Mouse (Mus musculus): ENCODE data around the gene Toporsl. TPM values are rescaled to one million over a fixed set of nuclear protein-coding genes. Genes with fewer than 3 reads are reported as not detected.
A peak's percentile ranks its signal among the peaks of the same experiment; 100 is the strongest.

Gene Toporsl
- polyA plus RNA-seq (2015; fragmentation: Nextera tagmentation; extraction: Ambion mirVana): not detected in 2 replicates

DNA sequence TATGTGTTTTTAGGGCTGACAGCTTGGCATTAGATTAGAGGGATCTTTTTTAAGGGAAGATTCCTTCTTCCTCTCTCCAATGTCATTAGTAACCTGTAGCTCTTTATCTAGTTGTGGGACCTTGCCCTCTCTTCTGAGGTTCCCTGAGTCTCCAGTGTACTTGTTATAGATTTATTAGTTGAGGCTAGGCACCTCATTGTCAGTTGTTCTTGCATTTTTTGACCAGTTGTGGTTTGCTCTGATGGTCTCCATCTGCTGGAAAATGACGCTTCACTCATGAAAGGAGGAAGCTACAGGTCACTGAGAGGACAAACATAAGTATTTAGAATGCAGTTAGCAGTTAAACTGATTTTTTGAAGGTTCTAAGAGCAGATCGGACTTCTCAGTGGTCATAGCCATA is at the start of gene Toporsl:
Gene Toporsl (plus strand): TSS at position 348 of the 400 bp plus-strand sequence.
- no peak within 1 kb of the TSS for H3K27ac ChIP-seq (replicated peaks)
- WGBS: 90% methylated on average over 2 of the region's 2 CpGs
- no peaks in the 10 kb centered on the region for H3K27me3 ChIP-seq
- no peak within 1 kb of the TSS for H3K9ac ChIP-seq
- H3K36me3 ChIP-seq: no peaks in the 10 kb centered on the region
- H3K4me2 ChIP-seq: no peak within 1 kb of the TSS
- no peak within 1 kb of the TSS for H3K4me3 ChIP-seq
- ATAC-seq (ENCODE audit: low FRiP score, low read depth): no peak
- H3K4me1 ChIP-seq (replicated peaks): 0 out of 2 replicates have a peak, but pooled peaks cover 3% of the 10 kb centered on the region
- no peaks in the 10 kb centered on the region for H3K9me3 ChIP-seq

GRCm38 (mm10) chr4:52557672-52558071 is 38.4 kb upstream of the Toporsl start:
- no peak for ATAC-seq (ENCODE audit: low FRiP score, low read depth)
- no peak overlapping the region for H3K4me3 ChIP-seq
- no peak overlapping the region for H3K9ac ChIP-seq
- H3K27me3 ChIP-seq: no peaks in the 10 kb centered on the region
- WGBS: 77% methylated on average over 1 of the region's 1 CpGs
- no peaks in the 10 kb centered on the region for H3K4me1 ChIP-seq (replicated peaks)
- H3K36me3 ChIP-seq: no peaks in the 10 kb centered on the region
- H3K27ac ChIP-seq (replicated peaks): no peak overlapping the region
- H3K9me3 ChIP-seq: no peaks in the 10 kb centered on the region
- H3K4me2 ChIP-seq: no peak overlapping the region

DNA sequence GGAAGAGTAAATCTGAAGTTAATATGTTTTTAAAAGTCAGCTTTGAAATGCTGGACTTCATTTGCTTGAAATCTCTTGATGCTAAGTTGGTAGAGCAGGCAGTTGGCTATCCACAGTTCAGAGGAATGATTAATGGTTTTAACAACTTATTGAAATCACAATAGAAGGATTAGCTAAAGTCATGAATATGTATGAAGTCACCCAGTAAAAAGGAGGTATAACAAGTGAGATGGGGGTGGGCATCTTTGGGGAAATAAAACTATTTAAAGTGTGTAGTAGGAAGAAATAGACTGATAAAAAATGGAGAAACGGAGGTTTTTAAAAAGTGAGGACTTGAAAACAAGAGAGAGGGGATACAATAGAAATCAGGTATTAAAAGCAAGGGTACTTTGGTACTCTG is 38.0 kb upstream of the Toporsl start:
- Histone ChIP-seq H3K4me2 (no peak overlapping the region), H3K4me3 (no peak overlapping the region), H3K27ac (replicated peaks) (no peak overlapping the region), H3K4me1 (replicated peaks) (no peaks in the 10 kb centered on the region), H3K27me3 (no peaks in the 10 kb centered on the region), H3K9ac (no peak overlapping the region), H3K36me3 (no peaks in the 10 kb centered on the region), H3K9me3 (no peaks in the 10 kb centered on the region)
- ATAC-seq (ENCODE audit: low FRiP score, low read depth): no peak
- 23% methylated on average over 1 of the region's 1 CpGs for WGBS

GRCm38 (mm10) chr4:52563859-52564258 is 32.2 kb upstream of the Toporsl start:
- no peak overlapping the region for H3K4me3 ChIP-seq
- H3K27ac ChIP-seq (replicated peaks): no peak overlapping the region
- no peak for ATAC-seq (ENCODE audit: low FRiP score, low read depth)
- H3K4me2 ChIP-seq: no peak overlapping the region
- no peaks in the 10 kb centered on the region for H3K9me3 ChIP-seq
- no peaks in the 10 kb centered on the region for H3K4me1 ChIP-seq (replicated peaks)
- H3K9ac ChIP-seq: no peak overlapping the region
- no peaks in the 10 kb centered on the region for H3K36me3 ChIP-seq
- 81% methylated on average over 1 of the region's 1 CpGs for WGBS
- H3K27me3 ChIP-seq: no peaks in the 10 kb centered on the region

DNA sequence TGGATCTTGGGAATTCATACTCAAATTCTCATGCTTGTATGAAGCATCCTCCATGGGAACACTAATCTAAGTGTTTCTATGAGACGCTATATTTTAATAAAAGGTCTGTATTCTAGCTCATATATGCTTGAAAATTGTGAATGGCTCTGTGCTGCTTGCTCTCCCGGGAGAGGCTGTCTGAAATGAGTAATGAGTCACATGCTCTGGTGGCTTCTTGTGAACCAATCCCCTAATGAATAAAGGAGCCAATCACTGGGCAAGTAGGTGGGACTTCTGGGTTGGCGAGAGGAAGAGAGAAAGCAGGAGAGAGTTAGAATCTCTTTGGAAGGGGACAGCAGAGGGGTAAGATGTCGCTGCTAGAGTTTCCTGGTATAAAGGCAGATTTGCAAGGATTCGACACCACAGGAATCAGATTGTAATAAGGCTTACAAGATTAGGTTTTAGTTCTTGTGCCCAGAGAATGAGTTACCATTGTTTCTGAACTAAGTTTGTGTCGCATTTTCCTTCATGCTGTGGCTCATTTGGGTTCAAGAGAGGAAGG is 9.8 kb upstream of the Toporsl start:
- no peaks in the 10 kb centered on the region for H3K27me3 ChIP-seq
- ATAC-seq (ENCODE audit: low FRiP score, low read depth): no peak
- H3K36me3 ChIP-seq: no peaks in the 10 kb centered on the region
- WGBS: 69% methylated on average over 6 of the region's 6 CpGs
- H3K4me1 ChIP-seq (replicated peaks): no peaks in the 10 kb centered on the region
- H3K27ac ChIP-seq (replicated peaks): no peak overlapping the region
- no peak overlapping the region for H3K4me3 ChIP-seq
- no peak overlapping the region for H3K4me2 ChIP-seq
- no peak overlapping the region for H3K9ac ChIP-seq
- no peaks in the 10 kb centered on the region for H3K9me3 ChIP-seq

- H3K4me2 ChIP-seq: no peak overlapping the region
- 50% methylated on average over 4 of the region's 4 CpGs for WGBS
- H3K4me1 ChIP-seq (replicated peaks): 0 out of 2 replicates have a peak, but pooled peaks cover 3% of the 10 kb centered on the region
- no peaks in the 10 kb centered on the region for H3K27me3 ChIP-seq
- no peaks in the 10 kb centered on the region for H3K9me3 ChIP-seq
- ATAC-seq (ENCODE audit: low FRiP score, low read depth): peak; percentile 59; the same call in 1 of the 2 replicates
- no peak overlapping the region for H3K27ac ChIP-seq (replicated peaks)
- no peaks in the 10 kb centered on the region for H3K36me3 ChIP-seq
- no peak overlapping the region for H3K4me3 ChIP-seq
- H3K9ac ChIP-seq: no peak overlapping the region
Observed at GRCm38 (mm10) chr4:52593821-52594356, 2.2 kb upstream of the Toporsl start.

DNA sequence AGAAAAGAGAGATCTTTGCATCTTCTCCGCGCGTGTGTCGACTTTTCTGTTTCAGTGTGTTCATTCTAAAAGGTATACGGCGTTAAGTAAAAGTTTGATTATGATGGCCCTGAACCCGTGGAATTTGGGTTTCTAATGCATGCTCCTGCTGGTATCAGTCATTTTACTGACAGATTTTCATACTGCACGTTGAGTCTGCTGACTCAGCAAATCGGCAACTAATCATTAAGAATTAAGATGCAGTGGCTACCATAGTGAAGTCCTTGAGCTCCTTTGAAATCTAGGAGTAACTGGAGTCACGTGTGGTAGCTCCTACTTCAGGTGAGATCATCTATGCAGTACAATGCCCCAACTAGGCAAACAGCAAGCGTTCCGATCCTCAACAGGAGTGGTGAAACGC is 1.4 kb upstream of the Toporsl start:
- no peaks in the 10 kb centered on the region for H3K9me3 ChIP-seq
- 92% methylated on average over 13 of the region's 13 CpGs for WGBS
- H3K27ac ChIP-seq (replicated peaks): no peak overlapping the region
- no peak overlapping the region for H3K4me2 ChIP-seq
- no peaks in the 10 kb centered on the region for H3K27me3 ChIP-seq
- H3K4me1 ChIP-seq (replicated peaks): 0 out of 2 replicates have a peak, but pooled peaks cover 3% of the 10 kb centered on the region
- H3K36me3 ChIP-seq: no peaks in the 10 kb centered on the region
- no peak overlapping the region for H3K4me3 ChIP-seq
- ATAC-seq (ENCODE audit: low FRiP score, low read depth): no peak
- no peak overlapping the region for H3K9ac ChIP-seq

DNA sequence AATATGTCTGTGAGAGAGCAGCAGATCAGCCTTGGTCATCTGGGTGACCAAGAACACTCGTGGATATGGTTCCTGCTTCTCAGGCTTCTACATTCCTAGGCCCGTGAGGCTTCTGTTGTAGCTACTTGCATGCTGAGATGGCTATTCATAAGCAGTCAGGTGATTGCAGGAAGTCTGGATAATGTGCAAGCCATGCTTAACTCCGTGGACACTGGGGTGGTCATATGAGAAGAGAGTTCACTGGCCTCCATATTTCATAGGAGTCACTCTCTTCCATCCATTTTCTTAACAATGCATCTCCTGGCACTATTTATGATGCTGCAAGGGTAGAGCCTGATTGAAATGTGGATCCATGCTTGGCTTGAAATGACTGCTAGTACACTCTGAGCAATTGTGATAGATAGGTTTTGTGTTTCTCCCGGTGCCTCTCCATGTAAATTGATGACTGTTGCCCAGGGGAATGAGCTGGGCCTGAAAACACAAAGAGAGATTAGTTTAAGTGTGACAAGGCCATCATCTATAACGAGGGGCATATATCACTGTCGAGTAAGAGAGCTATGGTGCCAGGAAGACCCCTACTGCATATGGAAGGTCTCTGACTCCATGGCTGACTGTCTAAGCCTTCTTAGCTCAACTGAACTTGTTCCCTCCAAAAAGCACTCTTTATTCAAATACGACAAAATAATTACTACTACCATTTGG is 2.3 kb downstream of the Toporsl start:
- H3K4me3 ChIP-seq: no peak overlapping the region
- H3K4me1 ChIP-seq (replicated peaks): 0 out of 2 replicates have a peak, but pooled peaks cover 3% of the 10 kb centered on the region
- H3K9me3 ChIP-seq: no peaks in the 10 kb centered on the region
- H3K9ac ChIP-seq: no peak overlapping the region
- no peaks in the 10 kb centered on the region for H3K36me3 ChIP-seq
- H3K27me3 ChIP-seq: no peaks in the 10 kb centered on the region
- no peak overlapping the region for H3K4me2 ChIP-seq
- 41% methylated on average over 7 of the region's 7 CpGs for WGBS
- ATAC-seq (ENCODE audit: low FRiP score, low read depth): peak; percentile 65; the same call in 1 of the 2 replicates
- no peak overlapping the region for H3K27ac ChIP-seq (replicated peaks)

DNA sequence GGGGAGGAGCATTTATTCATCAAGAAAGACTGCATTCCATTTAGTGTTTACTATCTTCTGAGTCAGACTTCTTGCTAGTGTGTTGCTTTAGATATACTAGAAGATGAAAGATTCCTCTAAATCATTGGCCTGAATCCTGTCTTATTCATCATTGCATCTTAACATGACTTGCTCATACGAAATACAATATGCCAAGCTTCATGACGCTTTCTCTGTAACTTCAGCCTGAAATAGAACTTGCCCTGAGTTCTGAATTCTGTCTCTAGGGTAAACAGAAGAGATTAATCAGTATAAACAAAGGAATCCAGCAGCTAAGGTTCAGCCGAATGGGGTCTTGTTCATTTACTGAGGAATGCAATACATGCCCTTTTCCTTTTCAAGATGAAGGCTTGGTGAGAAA is 10.8 kb downstream of the Toporsl start:
- WGBS: 62% methylated on average over 3 of the region's 3 CpGs

DNA sequence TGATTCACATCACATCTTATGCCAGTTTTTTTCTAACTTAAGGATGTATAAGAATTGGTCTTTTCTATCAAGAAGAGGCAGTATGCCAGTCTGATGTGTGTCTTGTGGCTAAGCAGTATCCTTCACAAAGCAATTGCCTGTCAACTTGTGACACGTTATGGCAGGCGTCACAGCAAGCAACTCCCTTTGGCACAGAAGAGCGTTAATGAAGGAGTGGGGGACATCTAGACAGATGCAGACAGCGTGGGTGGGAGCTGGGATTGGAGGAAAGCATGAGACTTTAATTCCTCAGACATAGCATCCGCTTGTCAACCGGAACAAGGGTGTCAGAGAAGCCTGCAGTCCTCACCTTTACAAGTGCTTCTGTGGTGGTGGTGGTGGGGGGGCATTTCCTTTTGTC is 38.9 kb downstream of the Toporsl start:
- Histone ChIP-seq H3K9me3 (no peaks in the 10 kb centered on the region), H3K4me2 (no peak overlapping the region), H3K4me3 (no peak overlapping the region), H3K36me3 (no peaks in the 10 kb centered on the region), H3K27ac (replicated peaks) (no peak overlapping the region), H3K27me3 (no peaks in the 10 kb centered on the region), H3K4me1 (replicated peaks) (no peaks in the 10 kb centered on the region), H3K9ac (no peak overlapping the region)
- 51% methylated on average over 6 of the region's 6 CpGs for WGBS
- ATAC-seq (ENCODE audit: low FRiP score, low read depth): peak; percentile 42; the same call in 1 of the 2 replicates

More for the DNA sequence above, 10.8 kb downstream of the Toporsl start:
- H3K36me3 ChIP-seq: no peaks in the 10 kb centered on the region
- no peak overlapping the region for H3K4me2 ChIP-seq
- no peak overlapping the region for H3K9ac ChIP-seq
- no peak overlapping the region for H3K4me3 ChIP-seq
- H3K27me3 ChIP-seq: no peaks in the 10 kb centered on the region
- H3K27ac ChIP-seq (replicated peaks): no peak overlapping the region
- H3K4me1 ChIP-seq (replicated peaks): no peaks in the 10 kb centered on the region
- H3K9me3 ChIP-seq: no peaks in the 10 kb centered on the region
- no peak for ATAC-seq (ENCODE audit: low FRiP score, low read depth)

DNA sequence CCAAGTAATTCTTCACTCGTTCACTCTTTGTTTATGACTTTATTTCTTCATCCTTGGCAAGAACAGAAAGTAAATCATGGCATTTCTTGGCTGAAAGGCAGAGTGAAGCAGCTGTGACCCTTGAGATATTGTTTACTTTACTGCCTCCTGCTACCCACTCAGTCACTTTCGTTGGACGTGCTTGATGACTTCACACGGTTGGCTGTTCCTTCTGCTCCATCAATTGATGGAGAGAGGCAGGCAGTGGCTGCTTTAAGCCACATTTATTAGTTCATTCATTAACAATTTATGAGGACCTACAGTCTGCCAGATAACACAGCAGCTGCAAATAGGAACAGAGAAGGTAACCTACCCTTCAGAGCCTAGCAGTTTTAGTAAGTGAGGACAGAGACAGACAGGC is 51.7 kb downstream of the Toporsl start:
- no peak overlapping the region for H3K27ac ChIP-seq (replicated peaks)
- H3K4me3 ChIP-seq: no peak overlapping the region
- no peak for ATAC-seq (ENCODE audit: low FRiP score, low read depth)
- no peaks in the 10 kb centered on the region for H3K36me3 ChIP-seq
- no peak overlapping the region for H3K9ac ChIP-seq
- peaks cover 7% of the 10 kb centered on the region; the same call in 1 of the 2 replicates for H3K4me1 ChIP-seq (replicated peaks)
- no peaks in the 10 kb centered on the region for H3K27me3 ChIP-seq
- 45% methylated on average over 4 of the region's 4 CpGs for WGBS
- H3K4me2 ChIP-seq: no peak overlapping the region
- H3K9me3 ChIP-seq: no peaks in the 10 kb centered on the region

DNA sequence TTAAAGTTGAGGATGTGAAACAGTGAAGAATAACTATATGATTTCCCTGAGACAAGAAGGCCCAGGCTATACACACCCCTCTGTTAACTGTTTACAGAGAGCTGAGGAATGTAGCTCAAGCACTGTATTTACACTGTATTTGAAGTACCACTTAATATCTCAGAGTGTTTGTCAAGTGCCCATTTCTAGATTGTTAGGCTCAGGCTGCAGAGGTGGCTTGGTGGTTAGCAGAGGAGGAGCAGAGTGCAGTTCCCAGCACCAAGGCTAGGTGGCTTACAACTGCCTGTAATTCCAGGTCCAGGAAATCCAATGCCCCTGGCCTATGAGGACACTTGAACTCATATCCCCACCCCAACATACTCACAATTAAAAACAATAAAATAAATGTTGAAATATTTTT is 63.6 kb downstream of the Toporsl start:
- H3K4me2 ChIP-seq: no peak overlapping the region
- no peak overlapping the region for H3K4me3 ChIP-seq
- no peaks in the 10 kb centered on the region for H3K36me3 ChIP-seq
- H3K27me3 ChIP-seq: no peaks in the 10 kb centered on the region
- ATAC-seq (ENCODE audit: low FRiP score, low read depth): no peak
- H3K4me1 ChIP-seq (replicated peaks): no peaks in the 10 kb centered on the region
- H3K9me3 ChIP-seq: no peaks in the 10 kb centered on the region
- no peak overlapping the region for H3K27ac ChIP-seq (replicated peaks)
- no peak overlapping the region for H3K9ac ChIP-seq

Measured in hindbrain, embryonic 15.5 days (tissue).